Mouse (Mus musculus) cerebellum, postnatal 10 days (tissue): ENCODE measurements around the gene Efcab5.
"Not testable (repeated sequence)": the region's sequence is repeated elsewhere in the genome, so short reads cannot be mapped to it uniquely, and the experiment has no call there.

Source experiments
- DNase-seq, 2 experiments: peaks; one replicate each; pipeline ENCODE4 v3.0.0; 2021; ENCODE audit warnings: mixed read lengths in 2 of 2

The Efcab5 gene

DNA sequence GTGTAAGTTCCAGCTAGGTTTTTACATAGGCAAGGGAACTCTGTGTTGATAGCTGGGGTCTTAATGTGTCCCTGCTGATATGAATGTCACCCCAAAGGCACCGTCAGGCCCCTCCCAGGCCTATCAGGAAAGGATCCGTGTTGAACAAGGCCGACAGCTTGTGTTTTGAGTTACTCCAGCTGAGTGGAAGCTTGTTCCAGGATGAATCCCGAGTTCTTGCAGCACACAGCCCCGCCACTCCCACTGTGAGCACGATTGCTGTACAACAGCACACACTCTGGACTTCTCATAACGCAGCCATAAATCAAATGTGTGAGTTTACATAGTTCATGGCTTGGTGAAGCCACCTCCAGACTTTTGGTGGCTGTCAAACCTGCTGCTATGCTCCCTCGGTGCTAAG, 94.6 kb downstream of the Efcab5 start:
- no peak for DNase-seq

DNA sequence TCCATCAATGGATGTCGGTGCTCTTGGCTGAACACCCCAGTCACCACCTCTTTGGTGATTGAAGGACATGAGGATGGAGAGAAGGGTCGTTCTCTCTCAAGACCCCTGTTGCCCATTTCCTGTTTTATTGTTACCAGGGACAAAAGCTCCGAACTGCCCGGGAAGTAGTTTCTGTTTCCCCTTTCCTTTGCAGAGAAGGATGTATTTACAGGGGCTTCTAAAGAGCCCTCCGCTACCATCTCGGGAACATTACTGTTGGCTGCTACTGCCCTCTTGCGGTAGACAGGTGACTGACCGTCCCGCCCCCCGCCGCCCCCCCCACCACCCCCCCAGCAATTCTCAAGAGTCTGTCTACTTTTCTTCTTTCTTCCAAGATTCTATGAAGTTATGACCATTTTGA, 95.6 kb downstream of the Efcab5 start:
- peak; percentile 79 to 84 for DNase-seq

GRCm38 (mm10) chr11:77089162-77089561, 99.6 kb downstream of the Efcab5 start:
- DNase-seq = no peak

DNA sequence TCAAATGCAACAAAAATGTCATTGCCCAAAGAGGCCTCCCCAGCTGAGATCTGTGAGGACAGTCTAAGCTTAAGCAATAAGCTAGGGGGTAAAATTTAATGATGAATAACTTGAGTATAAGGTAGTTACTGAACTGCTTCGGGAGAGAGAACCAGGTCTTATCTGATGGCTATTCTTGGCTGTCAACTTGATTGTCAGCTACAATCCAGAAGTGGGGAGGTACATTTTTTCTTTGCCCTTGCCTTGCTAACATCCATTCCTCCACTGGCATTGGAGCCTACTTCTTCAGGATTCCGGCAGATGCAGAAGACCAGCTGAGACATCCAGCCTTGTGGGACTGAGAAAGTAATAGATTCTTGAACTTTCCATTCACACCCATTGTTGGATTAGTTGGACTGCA, 101.8 kb downstream of the Efcab5 start:
- DNase-seq = no peak

GRCm38 (mm10) chr11:77084001-77084682, 104.6 kb downstream of the Efcab5 start:
- DNase-seq = no peak

GRCm38 (mm10) chr11:77079361-77079760, 109.4 kb downstream of the Efcab5 start:
- no peak for DNase-seq

GRCm38 (mm10) chr11:77078273-77079134, 110.3 kb downstream of the Efcab5 start, which contains the start of gene Nsrp1:
TSS of gene Nsrp1 (minus strand) at chr11:77078435.
- DNase-seq = peak; percentile 95 to 96

GRCm38 (mm10) chr11:77077792-77078191, 111.0 kb downstream of the Efcab5 start:
- peak; percentile 52 to 53 for DNase-seq

GRCm38 (mm10) chr11:77077331-77077730, 111.4 kb downstream of the Efcab5 start:
- not testable (repeated sequence) for DNase-seq

DNA sequence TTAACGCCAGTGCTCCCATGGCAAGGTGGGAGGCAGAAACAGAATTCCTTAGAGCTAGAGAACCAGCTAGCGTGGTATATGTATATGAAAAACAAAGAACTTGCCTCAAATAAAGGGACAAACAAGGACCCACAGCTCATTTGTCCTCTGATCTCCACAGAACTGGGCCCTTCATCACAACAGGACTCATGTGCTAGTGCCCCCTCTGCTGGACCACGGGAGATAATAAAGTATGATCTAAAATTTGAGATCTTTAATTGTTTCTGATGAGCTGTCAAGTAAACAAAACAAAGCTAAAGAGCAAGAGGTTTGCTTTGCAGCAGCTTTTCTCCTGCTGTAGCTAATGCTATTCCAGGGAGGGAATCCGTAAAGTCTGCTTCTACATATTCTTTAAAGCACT, 118.0 kb downstream of the Efcab5 start:
- DNase-seq = peak; percentile 47 to 57

DNA sequence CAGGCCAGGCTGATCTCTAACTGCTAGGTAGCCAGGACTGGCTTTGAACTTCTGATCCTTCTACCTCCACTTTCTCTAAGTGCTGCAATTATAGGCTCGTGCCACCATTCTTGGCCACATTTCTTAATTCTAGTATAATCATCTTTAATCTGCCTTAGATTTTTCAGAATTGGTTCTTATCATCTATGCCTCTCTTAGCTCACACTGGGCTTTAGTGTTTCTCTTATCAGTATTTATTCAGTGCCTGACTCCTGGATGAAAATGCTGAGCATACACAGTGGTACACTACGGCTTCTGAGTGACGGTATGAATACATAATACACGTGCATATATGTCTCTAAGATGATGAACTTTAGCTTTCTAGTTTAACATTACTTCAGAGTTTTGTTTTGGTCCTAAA, 119.9 kb downstream of the Efcab5 start:
- no peak for DNase-seq

DNA sequence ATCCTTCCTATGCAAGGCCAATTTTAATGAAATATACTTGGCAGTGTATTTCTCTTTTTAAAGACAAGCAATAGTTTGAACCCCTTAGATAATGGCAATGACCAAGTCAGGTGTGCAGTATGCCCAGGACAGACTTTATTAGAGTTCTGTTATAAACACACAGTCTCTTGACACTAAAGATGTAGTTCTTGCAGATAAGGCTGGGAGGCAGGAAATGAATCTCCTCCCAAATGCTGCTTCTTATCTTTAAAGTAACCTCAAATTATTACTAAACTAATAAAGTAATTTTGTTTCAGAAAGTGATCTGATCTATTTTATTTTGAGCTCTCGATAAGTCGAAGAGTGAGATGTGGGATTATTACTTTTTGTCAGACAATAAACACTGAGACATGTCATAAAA, 125.4 kb downstream of the Efcab5 start:
- DNase-seq = no peak

DNA sequence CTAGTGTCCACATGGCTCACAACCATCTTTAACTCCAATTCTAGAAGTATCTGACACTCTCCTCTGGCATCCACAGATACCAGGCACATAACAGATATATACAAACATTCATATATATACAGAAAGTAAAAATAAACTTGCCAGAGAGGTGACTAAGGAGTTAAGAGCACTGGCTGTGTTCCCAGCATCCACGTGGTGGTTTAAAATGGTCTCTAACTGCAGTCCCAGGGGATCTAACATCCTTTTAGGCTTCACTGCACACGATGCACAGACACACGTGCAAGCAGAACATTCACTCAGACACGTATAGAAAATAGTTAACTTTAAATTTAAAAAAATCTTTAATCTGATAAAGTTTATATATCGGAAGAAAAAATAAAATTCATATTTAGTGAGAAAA, 126.8 kb downstream of the Efcab5 start:
- no peak for DNase-seq

DNA sequence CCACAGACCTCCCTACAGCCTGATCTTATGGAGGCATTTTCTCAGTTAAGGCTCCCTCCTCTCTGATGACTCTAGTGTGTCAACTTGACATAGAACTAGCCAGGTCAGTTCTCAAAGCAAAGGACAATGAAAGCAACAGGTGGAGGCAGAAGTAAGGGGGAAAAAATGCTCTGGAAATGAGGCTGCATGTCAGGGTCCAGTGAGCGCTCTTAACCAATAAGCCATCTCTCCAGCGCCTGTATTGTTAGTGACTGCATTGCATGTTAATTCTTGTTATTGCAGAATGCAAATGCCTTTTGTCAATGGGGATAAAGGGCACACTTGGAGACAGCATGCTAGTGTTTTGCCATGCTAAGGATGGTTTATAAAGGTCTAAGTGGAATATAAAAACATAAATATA, 146.0 kb downstream of the Efcab5 start:
- DNase-seq = no peak

DNA sequence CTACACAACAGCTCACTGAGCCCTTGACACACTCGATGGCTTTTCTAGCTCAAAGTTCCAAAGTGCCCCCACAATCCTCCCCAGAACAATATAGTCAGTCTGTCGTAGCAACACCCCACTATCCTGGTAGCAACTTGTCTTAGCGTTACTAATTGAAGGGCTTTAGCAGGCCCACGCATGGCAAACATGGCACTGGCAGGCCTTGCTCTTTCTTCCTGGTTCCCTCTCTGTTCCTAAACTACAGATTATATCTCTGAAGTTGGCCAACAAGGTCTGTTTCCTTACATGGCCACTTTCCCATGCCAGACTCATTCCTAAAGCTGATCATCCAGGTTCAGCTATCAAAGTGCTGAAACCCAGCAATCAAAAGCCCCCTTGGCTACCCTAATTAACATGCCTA, 146.9 kb downstream of the Efcab5 start:
- DNase-seq = no peak
